ENCODE assay signal across 8 mouse cellular contexts in genomic region chr2:152080685-152081541, GRCm38 (mm10). TPM values are rescaled to one million over a fixed set of nuclear protein-coding genes. Genes with fewer than 3 reads are reported as not detected.
DNase-seq lines count a peak whose midpoint lies in the region; TF ChIP-seq lines count a peak whose summit lies in the region.

Scrt2 (plus strand) TSS chr2:152081529.

- peak within 1 kb of the TSS; percentile 62 for H3K4me3 ChIP-seq in gastrocnemius, adult 2 months
- 0 out of 2 replicates have a peak within 1 kb of the TSS, but pooled peaks have one; percentile 29 for H3K4me3 ChIP-seq in heart, adult 2 months

- WGBS in heart, adult 2 months: under 1% methylated on average over 24 of the region's 24 CpGs

- no peaks in the 10 kb centered on the region for H3K4me1 ChIP-seq in heart, adult 2 months (ENCODE audit: control insufficient read depth, insufficient read depth, low read length)

- H3K36me3 ChIP-seq in heart, adult 2 months (ENCODE audit: control insufficient read depth, insufficient read depth, low read length): no peaks in the 10 kb centered on the region

- intact Hi-C loops in gastrocnemius, adult 2 months (cut with DNase I): loop anchor here (10.0 kb wide), 1 partner anchor 146 kb away; no protein-coding TSS in a partner anchor
- intact Hi-C loops in gastrocnemius, postnatal 36 days (cut with DNase I): loop anchor here (10.0 kb wide), 1 partner anchor 146 kb away; no protein-coding TSS in a partner anchor
- intact Hi-C loops in heart, adult 2 months (cut with DNase I): loop anchor here (5.0 kb wide), 1 partner anchor 54 kb away; no protein-coding TSS in a partner anchor

- H3K27me3 ChIP-seq in heart, adult 2 months (ENCODE audit: control insufficient read depth, insufficient read depth, low read length): peaks cover 10% of the 10 kb centered on the region

- H3K79me2 ChIP-seq in heart, adult 2 months (replicated peaks; ENCODE audit: control insufficient read depth, insufficient read depth, low read length): no peaks in the 10 kb centered on the region

- no peak within 1 kb of the TSS for H3K9ac ChIP-seq in heart, adult 2 months (ENCODE audit: low read depth, low read length)

- DNase-seq in gastrocnemius, adult 2 months: no peak
- DNase-seq in gastrocnemius, postnatal 36 days: no peak
- peak; percentile 55 for DNase-seq in MN1 (ENCODE audit: low spot score)
- DNase-seq in heart, adult 2 months: peak in 1 of 2 experiments; percentile 35
- DNase-seq in kidney, postnatal 10 days: peak; percentile 34
- DNase-seq in mesoderm, embryonic 11.5 days (ENCODE audit: low read depth, low spot score): peak; percentile 75
- DNase-seq in adrenal gland, adult 18-20 months (ENCODE audit: low spot score in 2 of 2): no peak
- no peak for DNase-seq in thymus, postnatal 4 days

- TF ChIP-seq POLR2A in heart, adult 2 months (IDR thresholded peaks at IDR 0.05; ENCODE audit: insufficient read depth, low read depth, low read length): no peak

- TF ChIP-seq EP300 in heart, adult 2 months (IDR thresholded peaks at IDR 0.05; ENCODE audit: insufficient read depth, low read depth, low read length): no peak

- no peak within 1 kb of the TSS for H3K27ac ChIP-seq in gastrocnemius, adult 2 months
- H3K27ac ChIP-seq in heart, adult 2 months: no peak within 1 kb of the TSS

- TF ChIP-seq CTCF in gastrocnemius, adult 2 months (IDR thresholded peaks at IDR 0.05): no peak
- no peak for TF ChIP-seq CTCF in heart, adult 2 months (IDR thresholded peaks at IDR 0.05)

RNA-seq across cellular contexts. Expression of gene Scrt2, which starts in this region (rescaled TPM):
- not detected for total RNA-seq in gastrocnemius, adult 2 months (2021)
- total RNA-seq in gastrocnemius, postnatal 36 days (2021): not detected
- not detected for total RNA-seq in heart, adult 2 months (2021)
- polyA plus RNA-seq in heart, adult 2 months (2012; rRNA removed): not detected in 2 replicates
- under 1 TPM; 0.36 to 0.58 TPM for total RNA-seq in adrenal gland, adult 18-20 months (2021)

Comparison
In these comparisons a context has a peak if more than half of its experiments do, and no peak if none do; other contexts are left out.
1. DNase-seq: peak in MN1 (single experiment), kidney, postnatal 10 days (single experiment) and mesoderm, embryonic 11.5 days (single experiment); none in gastrocnemius, adult 2 months (single experiment), gastrocnemius, postnatal 36 days (0 of 2), adrenal gland, adult 18-20 months (0 of 2) and thymus, postnatal 4 days (single experiment).